In genomic region chr7:58442535-58443184, GRCm38 (mm10) we compare ENCODE assay signal across 24 mouse cellular contexts.
"Had no signal": no experiment of that assay in that cellular context is flagged by ENCODE, and none has a peak within 500 bp of the region (broad histone marks: within the 10 kb centered on the region; RNA-seq: fewer than 3 reads in every experiment).

No protein-coding gene starts in this region.

- H3K27ac ChIP-seq: kidney, embryonic 15.5 days; left cerebral cortex, adult 2 months; limb, embryonic 12.5 days; limb, embryonic 15.5 days; liver, embryonic 14.5 days; neural tube, embryonic 12.5 days; neural tube, embryonic 15.5 days; stomach, embryonic 15.5 days had no signal

- H3K9me3 ChIP-seq: kidney, embryonic 15.5 days; limb, embryonic 12.5 days; limb, embryonic 15.5 days; megakaryocyte, embryonic 14.5 days; neural tube, embryonic 12.5 days; neural tube, embryonic 15.5 days; stomach, embryonic 15.5 days had no signal

- H3K36me3 ChIP-seq: kidney, embryonic 15.5 days; limb, embryonic 12.5 days; limb, embryonic 15.5 days; neural tube, embryonic 12.5 days; neural tube, embryonic 15.5 days; stomach, embryonic 15.5 days had no signal

- H3K4me2 ChIP-seq: kidney, embryonic 15.5 days; limb, embryonic 12.5 days; limb, embryonic 15.5 days; liver, embryonic 11.5 days; lung, embryonic 14.5 days; midbrain, embryonic 11.5 days; neural tube, embryonic 12.5 days; neural tube, embryonic 15.5 days; stomach, embryonic 15.5 days had no signal

- H3K27me3 ChIP-seq: kidney, embryonic 15.5 days; limb, embryonic 12.5 days; limb, embryonic 15.5 days; megakaryocyte, embryonic 14.5 days; neural tube, embryonic 12.5 days; neural tube, embryonic 15.5 days; stomach, embryonic 15.5 days had no signal

- H3K4me3 ChIP-seq: kidney, embryonic 15.5 days; left cerebral cortex, adult 2 months; limb, embryonic 12.5 days; limb, embryonic 15.5 days; megakaryocyte, embryonic 14.5 days; neural tube, embryonic 12.5 days; neural tube, embryonic 15.5 days; stomach, embryonic 15.5 days had no signal

- H3K4me1 ChIP-seq: kidney, embryonic 15.5 days; limb, embryonic 12.5 days; limb, embryonic 15.5 days; neural tube, embryonic 12.5 days; neural tube, embryonic 15.5 days; stomach, embryonic 15.5 days had no signal

- DNase-seq: kidney, adult 8-10 months; kidney, postnatal 10 days; kidney, postnatal 36 days; layer of hippocampus, postnatal 36 days; liver, postnatal 0 days; lung, embryonic 14.5 days; midbrain, embryonic 14.5 days; right cerebral cortex, adult 18-20 months; right cerebral cortex, postnatal 14 days; right cerebral cortex, postnatal 4 days; spleen, adult 18-20 months; thymus, postnatal 25 days had no signal

- H3K9ac ChIP-seq: kidney, embryonic 15.5 days; limb, embryonic 12.5 days; limb, embryonic 15.5 days; liver, embryonic 14.5 days; liver, postnatal 0 days; lung, embryonic 14.5 days; neural tube, embryonic 12.5 days; neural tube, embryonic 15.5 days; stomach, embryonic 15.5 days had no signal

- ATAC-seq: liver, postnatal 0 days; lung, postnatal 0 days had no signal
